Mouse (Mus musculus) B cell, adult 62 days (primary cell): Measurements from ENCODE around the gene Capn6. TPM values are rescaled to one million over a fixed set of nuclear protein-coding genes. Genes with fewer than 3 reads are reported as not detected.

ENCODE experiments used
- total RNA-seq: library from RNA; stranded (reverse); gene quantifications from 4 replicates; pipeline ENCODE4 v1.2.4, GENCODE M21; 2023

Gene Capn6
- not detected in 4 replicates for total RNA-seq

GRCm38 (mm10) chrX:143827212-143827611, at the start of gene Capn6:
Capn6 (minus strand) TSS chrX:143827414.

Other genes starting within 250 kb of the Capn6 start
- gene Dcx, start 105.9 kb upstream of the Capn6 start, total RNA-seq: not detected in 4 replicates